Mouse (Mus musculus) brain, embryonic 14.5 days (tissue): ENCODE results near the gene Exoc2. TPM values are rescaled to one million over a fixed set of nuclear protein-coding genes. Genes with fewer than 3 reads are reported as not detected.

ENCODE experiments used
- DNase-seq: peaks from one replicate; pipeline ENCODE4 v3.0.0-alpha.2; 2011; ENCODE audit warnings: low read depth
- CTCF ChIP-seq: fragments of 200-500 bp; IDR thresholded peaks from 2 replicates; pipeline ENCODE4 v1.5.1; 2012; ENCODE audit warnings: inconsistent platforms, mild to moderate bottlenecking, moderate library complexity, borderline replicate concordance; ENCODE audit not compliant: insufficient read depth, insufficient read length; ENCODE audit errors: extremely low read depth
- POLR2A ChIP-seq: fragments of 200-500 bp; IDR thresholded peaks from 2 replicates; pipeline ENCODE4 v1.6.1; 2012; ENCODE audit warnings: mild to moderate bottlenecking, inconsistent platforms, borderline replicate concordance; ENCODE audit not compliant: poor library complexity, insufficient read depth, insufficient read length, severe bottlenecking; ENCODE audit errors: extremely low read depth
- polyA plus RNA-seq: library from polyadenylated mRNA; depleted of rRNA; stranded (reverse); fragments of >200 nt; gene quantifications from 2 replicates; pipeline ENCODE4 v1.2.3, GENCODE M21; 2012

Gene Exoc2
- polyA plus RNA-seq, 1 experiment: 39.8 TPM

- DNase-seq: no peak
- TF ChIP-seq POLR2A: no peak
- no peak for TF ChIP-seq CTCF
These were observed 20.3 kb downstream of the Exoc2 start for GRCm38 (mm10) chr13:30953580-30953979.

- TF ChIP-seq POLR2A: no peak
- TF ChIP-seq CTCF: no peak
- no peak for DNase-seq
These were observed 21.8 kb downstream of the Exoc2 start for GRCm38 (mm10) chr13:30952044-30952443.

GRCm38 (mm10) chr13:30949181-30949580, 24.7 kb downstream of the Exoc2 start:
- DNase-seq: no peak
- no peak for TF ChIP-seq CTCF
- no peak for TF ChIP-seq POLR2A

- DNase-seq: no peak
- TF ChIP-seq POLR2A (no peak), CTCF (no peak)
These were observed 26.4 kb downstream of the Exoc2 start, which contains the start of gene Hus1b for GRCm38 (mm10) chr13:30947540-30947939. Gene Hus1b (minus strand): TSS chr13:30947759.

GRCm38 (mm10) chr13:30947129-30947528, 26.8 kb downstream of the Exoc2 start:
- no peak for DNase-seq

GRCm38 (mm10) chr13:30945788-30946187, 28.1 kb downstream of the Exoc2 start:
- TF ChIP-seq POLR2A: no peak
- TF ChIP-seq CTCF: no peak
- no peak for DNase-seq

More at GRCm38 (mm10) chr13:30947129-30947528, 26.8 kb downstream of the Exoc2 start:
- TF ChIP-seq CTCF: no peak
- no peak for TF ChIP-seq POLR2A

GRCm38 (mm10) chr13:30932972-30933371, 40.9 kb downstream of the Exoc2 start:
- TF ChIP-seq POLR2A (no peak), CTCF (no peak)
- DNase-seq: no peak

GRCm38 (mm10) chr13:30931613-30932012, 42.3 kb downstream of the Exoc2 start:
- no peak for DNase-seq
- TF ChIP-seq CTCF (no peak), POLR2A (no peak)

- TF ChIP-seq CTCF: no peak
- no peak for TF ChIP-seq POLR2A
- DNase-seq: no peak
These were observed 44.8 kb downstream of the Exoc2 start for GRCm38 (mm10) chr13:30929119-30929518.

GRCm38 (mm10) chr13:30924269-30924668, 49.6 kb downstream of the Exoc2 start:
- no peak for TF ChIP-seq CTCF
- TF ChIP-seq POLR2A: no peak
- no peak for DNase-seq

- no peak for DNase-seq
- TF ChIP-seq CTCF (no peak), POLR2A (no peak)
These were observed 52.0 kb downstream of the Exoc2 start for GRCm38 (mm10) chr13:30921914-30922313.

GRCm38 (mm10) chr13:30913757-30914156, 60.1 kb downstream of the Exoc2 start:
- DNase-seq: no peak
- TF ChIP-seq POLR2A: no peak
- no peak for TF ChIP-seq CTCF
